Comparison of ENCODE assay signal across 11 mouse cellular contexts in the genomic region with DNA sequence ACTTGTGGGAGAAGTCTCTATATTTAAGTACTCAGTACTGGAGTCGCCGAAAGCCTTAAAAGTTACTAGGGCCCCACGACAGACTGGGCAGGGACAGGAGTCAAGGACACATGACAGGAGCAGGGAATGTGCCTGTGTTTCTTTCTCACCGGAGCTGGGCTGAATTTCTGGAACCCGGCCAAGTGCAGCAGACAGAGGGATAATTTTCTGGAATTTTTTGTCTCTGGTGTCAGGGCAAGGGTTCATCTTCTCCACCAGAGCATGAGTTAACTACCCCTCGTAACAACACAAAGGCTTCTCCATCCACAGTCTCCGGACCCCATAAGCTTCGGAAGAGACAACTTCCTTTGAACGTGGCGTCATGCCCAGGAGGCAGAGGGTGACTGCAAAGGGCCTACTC. TPM values are rescaled to one million over a fixed set of nuclear protein-coding genes. Genes with fewer than 3 reads are reported as not detected.
DNase-seq lines count a peak whose midpoint lies in the region; ATAC-seq and TF ChIP-seq lines count a peak whose summit lies in the region.
"Had no signal": no experiment of that assay in that cellular context is flagged by ENCODE, and none has a peak within 500 bp of the region (broad histone marks: within the 10 kb centered on the region; RNA-seq: fewer than 3 reads in every experiment).

No protein-coding gene starts in this region.

- H3K4me3 ChIP-seq in lung, embryonic 15.5 days: no peak overlapping the region
- H3K4me3 ChIP-seq in stomach, embryonic 16.5 days (replicated peaks; ENCODE audit: low read length): no peak overlapping the region
- H3K4me3 ChIP-seq in layer of hippocampus, adult 2 months: no peak overlapping the region
- no peak overlapping the region for H3K4me3 ChIP-seq in liver, embryonic 12.5 days
- H3K4me3 ChIP-seq: neural tube, embryonic 12.5 days had no signal

- DNase-seq in lung, postnatal 36 days: no peak
- peak; percentile 51 to 64 for DNase-seq in adrenal gland, postnatal 36 days
- peak; percentile 13 to 17 for DNase-seq in heart, postnatal 36 days
- DNase-seq in layer of hippocampus, adult 2 months (ENCODE audit: low spot score in 2 of 2): no peak
- DNase-seq in layer of hippocampus, adult 9-11 months: no peak

- 19% methylated on average over 10 of the region's 10 CpGs for WGBS in lung, embryonic 15.5 days
- WGBS in stomach, embryonic 16.5 days: 43% methylated on average over 10 of the region's 10 CpGs
- WGBS in liver, embryonic 12.5 days (ENCODE audit: insufficient replicate concordance): 72% methylated on average over 10 of the region's 10 CpGs

- peaks cover 14% of the 10 kb centered on the region for H3K4me1 ChIP-seq in lung, embryonic 15.5 days
- peaks cover 5% of the 10 kb centered on the region; the same call in 1 of the 2 replicates for H3K4me1 ChIP-seq in stomach, embryonic 16.5 days (ENCODE audit: control insufficient read depth, insufficient read depth, low read length)
- peaks cover 17% of the 10 kb centered on the region; the same call in 1 of the 2 replicates for H3K4me1 ChIP-seq in liver, embryonic 12.5 days
- H3K4me1 ChIP-seq: neural tube, embryonic 12.5 days had no signal

- peak; percentile 58; the same call in 1 of the 2 replicates for ATAC-seq in lung, embryonic 15.5 days (ENCODE audit: borderline replicate concordance, extremely low read depth, low FRiP score, low TSS enrichment)
- ATAC-seq in stomach, embryonic 16.5 days (ENCODE audit: insufficient read depth, low FRiP score): peak; percentile 63; the same call in 1 of the 2 replicates
- ATAC-seq in liver, embryonic 12.5 days: no peak

- TF ChIP-seq CTCF in layer of hippocampus, adult 2 months (conservative IDR thresholded peaks at IDR 0.05): no peak

- H3K9me3 ChIP-seq in lung, embryonic 15.5 days: no peaks in the 10 kb centered on the region
- H3K9me3 ChIP-seq in stomach, embryonic 16.5 days (replicated peaks; ENCODE audit: control insufficient read depth, low read length): no peaks in the 10 kb centered on the region
- H3K9me3 ChIP-seq in liver, embryonic 12.5 days (replicated peaks): no peaks in the 10 kb centered on the region
- H3K9me3 ChIP-seq: neural tube, embryonic 12.5 days had no signal

- H3K4me2 ChIP-seq in lung, embryonic 15.5 days: peak overlapping the region; percentile 20
- H3K4me2 ChIP-seq in stomach, embryonic 16.5 days (ENCODE audit: low read depth, low read length): peak overlapping the region; percentile 8; the same call in 1 of the 2 replicates
- H3K4me2 ChIP-seq in liver, embryonic 12.5 days: no peak overlapping the region
- H3K4me2 ChIP-seq: neural tube, embryonic 12.5 days had no signal

- no peak overlapping the region for H3K9ac ChIP-seq in lung, embryonic 15.5 days
- H3K9ac ChIP-seq in stomach, embryonic 16.5 days (ENCODE audit: low read length): no peak overlapping the region
- H3K9ac ChIP-seq in liver, embryonic 12.5 days: no peak overlapping the region
- H3K9ac ChIP-seq: neural tube, embryonic 12.5 days had no signal

- intact Hi-C loops in heart, postnatal 36 days (cut with DNase I): loop anchor here (1.0 kb wide), 1 partner anchor 72 kb away; no protein-coding TSS in a partner anchor

- H3K27me3 ChIP-seq in lung, embryonic 15.5 days: peaks cover 19% of the 10 kb centered on the region; the same call in 1 of the 2 replicates
- no peaks in the 10 kb centered on the region for H3K27me3 ChIP-seq in stomach, embryonic 16.5 days (ENCODE audit: control insufficient read depth, insufficient read depth, low read length)
- peaks cover 31% of the 10 kb centered on the region for H3K27me3 ChIP-seq in liver, embryonic 12.5 days (replicated peaks)
- H3K27me3 ChIP-seq: neural tube, embryonic 12.5 days had no signal

- H3K36me3 ChIP-seq in lung, embryonic 15.5 days: no peaks in the 10 kb centered on the region
- H3K36me3 ChIP-seq in stomach, embryonic 16.5 days (ENCODE audit: control insufficient read depth, insufficient read depth, low read length): no peaks in the 10 kb centered on the region
- no peaks in the 10 kb centered on the region for H3K36me3 ChIP-seq in liver, embryonic 12.5 days
- H3K36me3 ChIP-seq: neural tube, embryonic 12.5 days had no signal

- no peak overlapping the region for H3K27ac ChIP-seq in lung, embryonic 15.5 days
- no peak overlapping the region for H3K27ac ChIP-seq in stomach, embryonic 16.5 days (ENCODE audit: low read length)
- H3K27ac ChIP-seq in layer of hippocampus, adult 2 months: no peak overlapping the region
- H3K27ac ChIP-seq in liver, embryonic 12.5 days: no peak overlapping the region
- H3K27ac ChIP-seq: neural tube, embryonic 12.5 days had no signal

RNA-seq across cellular contexts. Expression of a gene that starts 4.7 kb away (rescaled TPM):
- 1.4 and 1.8 TPM in 2 replicates for polyA plus RNA-seq in lung, embryonic 15.5 days (2015; fragmentation: Nextera tagmentation; extraction: Ambion mirVana)
- total RNA-seq in adrenal gland, postnatal 36 days (2021): 10 to 100 TPM; 28.1 to 56.8 TPM
- total RNA-seq in heart, postnatal 36 days (2021): 1 to 10 TPM; 2.6 to 3.1 TPM
- 9.9 and 10.2 TPM in 2 replicates for polyA plus RNA-seq in stomach, embryonic 16.5 days (2015; fragmentation: Nextera tagmentation; extraction: Ambion mirVana)
- total RNA-seq in layer of hippocampus, adult 2 months (2021): 10 to 100 TPM; 49.4 to 54.1 TPM
- polyA plus RNA-seq in liver, embryonic 12.5 days (2016; fragmentation: Nextera tagmentation; extraction: Ambion mirVana): 2.8 and 3.4 TPM in 2 replicates

RNA-seq across cellular contexts. Expression of a gene that starts 27.5 kb away (rescaled TPM):
- polyA plus RNA-seq in lung, embryonic 15.5 days (2015; fragmentation: Nextera tagmentation; extraction: Ambion mirVana): not detected in 2 replicates
- total RNA-seq in adrenal gland, postnatal 36 days (2021): under 1 TPM; 0.43 to 0.56 TPM
- total RNA-seq in heart, postnatal 36 days (2021): not detected
- polyA plus RNA-seq in stomach, embryonic 16.5 days (2015; fragmentation: Nextera tagmentation; extraction: Ambion mirVana): not detected in 2 replicates
- not detected for total RNA-seq in layer of hippocampus, adult 2 months (2021)
- not detected in 2 replicates for polyA plus RNA-seq in liver, embryonic 12.5 days (2016; fragmentation: Nextera tagmentation; extraction: Ambion mirVana)
- total RNA-seq: heart, postnatal 14 days; liver, adult 2 months had no signal
- polyA plus RNA-seq: liver, adult 2 months; neural tube, embryonic 12.5 days had no signal

Comparison
In these comparisons a context has a peak if more than half of its experiments do, and no peak if none do; other contexts are left out.
1. DNase-seq: peak in adrenal gland, postnatal 36 days (2 of 2) and heart, postnatal 36 days (2 of 2); none in lung, postnatal 36 days (single experiment), layer of hippocampus, adult 2 months (0 of 2) and layer of hippocampus, adult 9-11 months (single experiment).
2. RNA of a gene that starts 4.7 kb away (total RNA-seq): 28.1 to 56.8 TPM in adrenal gland, postnatal 36 days and 49.4 to 54.1 TPM in layer of hippocampus, adult 2 months; 2.6 to 3.1 TPM in heart, postnatal 36 days; every median in the first group is over 4 times any median in the second.